In genomic region chr9:70679132-70680091, GRCm38 (mm10) we compare ENCODE assay signal across 8 mouse cellular contexts. TPM values are rescaled to one million over a fixed set of nuclear protein-coding genes. Genes with fewer than 3 reads are reported as not detected.
DNase-seq lines count a peak whose midpoint lies in the region; ATAC-seq and TF ChIP-seq lines count a peak whose summit lies in the region.

No protein-coding gene starts in this region.

- whole genome bisulfite sequencing in liver, adult 2 months: under 1% methylated on average over 103 of the region's 103 CpGs
- under 1% methylated on average over 87 of the region's 103 CpGs for WGBS in midbrain, embryonic 16.5 days

- H3K9ac ChIP-seq in liver, adult 2 months (ENCODE audit: low read depth, low read length): peak overlapping the region; percentile 96
- peak overlapping the region; percentile 88 for H3K9ac ChIP-seq in midbrain, embryonic 16.5 days (ENCODE audit: low read depth, low read length)

- peak overlapping the region; percentile 87 for H3K4me2 ChIP-seq in midbrain, embryonic 16.5 days (ENCODE audit: low read length)

- TF ChIP-seq CTCF in liver, adult 2 months (IDR thresholded peaks at IDR 0.05; ENCODE audit: low read depth, low read length): no peak

- peaks cover 4% of the 10 kb centered on the region; the same call in 1 of the 2 replicates for H3K4me1 ChIP-seq in liver, adult 2 months (ENCODE audit: control insufficient read depth, insufficient read depth, low read length)
- peaks cover 21% of the 10 kb centered on the region for H3K4me1 ChIP-seq in midbrain, embryonic 16.5 days (ENCODE audit: control insufficient read depth, insufficient read depth, low read length)

- H3K27ac ChIP-seq in liver, adult 2 months (replicated peaks; ENCODE audit: insufficient read depth, low read depth, low read length): peak overlapping the region; percentile 90
- peak overlapping the region; percentile 98 for H3K27ac ChIP-seq in midbrain, embryonic 16.5 days (ENCODE audit: low read length)

- no peak for TF ChIP-seq POLR2A in liver, adult 2 months (IDR thresholded peaks at IDR 0.05; ENCODE audit: extremely low read depth, insufficient read depth, low read length)

- no peaks in the 10 kb centered on the region for H3K27me3 ChIP-seq in liver, adult 2 months (ENCODE audit: control insufficient read depth, insufficient read depth, low read length)
- no peaks in the 10 kb centered on the region for H3K27me3 ChIP-seq in midbrain, embryonic 16.5 days (ENCODE audit: control insufficient read depth, insufficient read depth, low read depth, low read length)

- H3K36me3 ChIP-seq in liver, adult 2 months (ENCODE audit: control insufficient read depth, insufficient read depth, low read length): no peaks in the 10 kb centered on the region
- no peaks in the 10 kb centered on the region for H3K36me3 ChIP-seq in midbrain, embryonic 16.5 days (ENCODE audit: control insufficient read depth, insufficient read depth, low read length)

- DNase-seq in 3T3-L1 (ENCODE audit: low read depth, low spot score): peak; percentile 57
- peak; percentile 73 for DNase-seq in embryo, embryonic 9.5 days (ENCODE audit: extremely low spot score)
- DNase-seq in gastrocnemius, postnatal 4 days (ENCODE audit: low spot score in 2 of 2): peak; percentile 51 to 69
- DNase-seq in kidney, adult 11 months: peak; percentile 30
- DNase-seq in liver, adult 2 months (ENCODE audit: extremely low read depth, low read depth, low spot score): peak; percentile 41
- peak; percentile 62 to 85 for DNase-seq in spleen, postnatal 4 days (ENCODE audit: low spot score in 2 of 2)

- H3K4me3 ChIP-seq in liver, adult 2 months (ENCODE audit: insufficient read depth, low read depth, low read length): peak overlapping the region; percentile 91
- H3K4me3 ChIP-seq in midbrain, embryonic 16.5 days (ENCODE audit: low read depth, low read length): peak overlapping the region; percentile 97

- H3K9me3 ChIP-seq in midbrain, embryonic 16.5 days (replicated peaks; ENCODE audit: control insufficient read depth, low read length, poor library complexity, severe bottlenecking): no peaks in the 10 kb centered on the region

- peak; percentile 23 for ATAC-seq in activated CD4-positive, CD25-positive, alpha-beta regulatory T cell, adult 4 months
- ATAC-seq in midbrain, embryonic 16.5 days: no peak; the same call in 1 of the 2 replicates

- H3K79me2 ChIP-seq in liver, adult 2 months (ENCODE audit: control insufficient read depth, insufficient read depth, low read length): peaks cover 7% of the 10 kb centered on the region; the same call in 1 of the 2 replicates

RNA-seq across cellular contexts. Expression of gene Adam10, which starts 0.6 kb away (rescaled TPM):
- polyA plus RNA-seq in activated CD4-positive, CD25-positive, alpha-beta regulatory T cell, adult 4 months (2017; shearing (Covaris generic)): 10 to 100 TPM; 72.7 to 77.6 TPM
- 10 to 100 TPM; 60.4 to 62.7 TPM for total RNA-seq in gastrocnemius, postnatal 4 days (2021)
- total RNA-seq in liver, adult 2 months (2014; rRNA removed): 16.8 TPM in 2 replicates
- polyA plus RNA-seq in liver, adult 2 months (2012; rRNA removed): 4.9 and 5.0 TPM in 2 replicates
- polyA plus RNA-seq in midbrain, embryonic 16.5 days (2015; fragmentation: Nextera tagmentation; extraction: Ambion mirVana): 53.6 and 60.8 TPM in 2 replicates

RNA-seq across cellular contexts. Expression of gene Mindy2, which starts 22.4 kb away (rescaled TPM):
- polyA plus RNA-seq in activated CD4-positive, CD25-positive, alpha-beta regulatory T cell, adult 4 months (2017; shearing (Covaris generic)): 10 to 100 TPM in 1 of 2 experiments, 1 to 10 TPM in 1; 9.0 to 14.8 TPM
- total RNA-seq in gastrocnemius, postnatal 4 days (2021): 10 to 100 TPM; 13.0 to 13.3 TPM
- 17.2 and 18.2 TPM in 2 replicates for total RNA-seq in liver, adult 2 months (2014; rRNA removed)
- polyA plus RNA-seq in liver, adult 2 months (2012; rRNA removed): 2.5 and 3.0 TPM in 2 replicates
- 20.1 and 21.2 TPM in 2 replicates for polyA plus RNA-seq in midbrain, embryonic 16.5 days (2015; fragmentation: Nextera tagmentation; extraction: Ambion mirVana)

RNA-seq across cellular contexts. Expression of gene Gm10642, which starts 23.4 kb away (rescaled TPM):
- polyA plus RNA-seq in activated CD4-positive, CD25-positive, alpha-beta regulatory T cell, adult 4 months (2017; shearing (Covaris generic)): under 1 TPM; 0.61 to 0.71 TPM
- total RNA-seq in gastrocnemius, postnatal 4 days (2021): under 1 TPM; 0.21 to 0.56 TPM
- 1.7 and 1.9 TPM in 2 replicates for total RNA-seq in liver, adult 2 months (2014; rRNA removed)
- 1.4 and 1.6 TPM in 2 replicates for polyA plus RNA-seq in liver, adult 2 months (2012; rRNA removed)
- 0.21 and 0.25 TPM in 2 replicates for polyA plus RNA-seq in midbrain, embryonic 16.5 days (2015; fragmentation: Nextera tagmentation; extraction: Ambion mirVana)
